Mouse (Mus musculus) hindbrain, embryonic 14.5 days (tissue): ENCODE data around the gene Myo18a. TPM values are rescaled to one million over a fixed set of nuclear protein-coding genes. Genes with fewer than 3 reads are reported as not detected.

ENCODE experiments used
- ATAC-seq: fragments of 200-750 bp; cut with Nextera tagmentation; 2 replicates; pipeline ENCODE4 v1.8.0; 2017; ENCODE audit warnings: moderate number of reproducible peaks, mild to moderate bottlenecking, moderate TSS enrichment, moderate library complexity; ENCODE audit not compliant: low FRiP score
- DNase-seq: peaks from one replicate; pipeline ENCODE4 v3.0.0-alpha.2; 2015; ENCODE audit warnings: low spot score
- H3K27ac ChIP-seq: fragments of 300-500 bp; sonication (generic); 2 replicates; pipeline ENCODE4 v1.5.1; 2014; ENCODE audit warnings: mild to moderate bottlenecking, moderate library complexity
- H3K27me3 ChIP-seq: fragments of 300-500 bp; sonication (generic); 2 replicates; pipeline ENCODE4 v1.6.1; 2014; ENCODE audit warnings: mild to moderate bottlenecking, low read length, mixed read lengths; ENCODE audit not compliant: control insufficient read depth, insufficient read depth
- H3K36me3 ChIP-seq: fragments of 300-500 bp; sonication (generic); replicated peaks from 2 replicates; pipeline ENCODE4 v1.6.1; 2014; ENCODE audit not compliant: control insufficient read depth, insufficient read depth
- H3K4me1 ChIP-seq: fragments of 300-500 bp; sonication (generic); replicated peaks from 2 replicates; pipeline ENCODE4 v1.6.1; 2014; ENCODE audit warnings: antibody characterized with exemption, low read length, mixed read lengths; ENCODE audit not compliant: control insufficient read depth, insufficient read depth
- H3K4me2 ChIP-seq: fragments of 300-500 bp; sonication (generic); replicated peaks from 2 replicates; pipeline ENCODE4 v1.6.1; 2014; ENCODE audit warnings: mild to moderate bottlenecking, moderate library complexity
- H3K4me3 ChIP-seq: fragments of 300-500 bp; sonication (generic); replicated peaks from 2 replicates; pipeline ENCODE4 v1.5.1; 2014; ENCODE audit warnings: mild to moderate bottlenecking, low read length
- H3K9ac ChIP-seq: fragments of 300-500 bp; sonication (generic); 2 replicates; pipeline ENCODE4 v1.6.1; 2014
- H3K9me3 ChIP-seq: fragments of 300-500 bp; sonication (generic); 2 replicates; pipeline ENCODE4 v1.6.1; 2016; ENCODE audit warnings: low read length; ENCODE audit not compliant: control insufficient read depth
- WGBS: fragments of 180-500 bp; shearing (Covaris S2); extraction: QIAGEN DNeasy Blood & Tissue Kit; methylation state at CpG from one replicate; pipeline ENCODE4 v1.1.7; 2014; 5-methylcytosine and 5-hydroxymethylcytosine counted together
- polyA plus RNA-seq: library from polyadenylated mRNA; unstranded; fragments of >200 nt; fragmentation: Nextera tagmentation; extraction: Ambion mirVana; gene quantifications from 2 replicates; pipeline ENCODE4 v1.2.1, GENCODE M21; 2014

Myo18a gene
- polyA plus RNA-seq: 42.1 and 43.7 TPM in 2 replicates

GRCm38 (mm10) chr11:77762783-77763672, at the start of gene Myo18a:
Myo18a (plus strand) TSS chr11:77763246.
- Histone ChIP-seq H3K4me3 (peak within 1 kb of the TSS; percentile 96), H3K4me1 (peaks cover 39% of the 10 kb centered on the region), H3K9ac (peak within 1 kb of the TSS; percentile 98), H3K27ac (peak within 1 kb of the TSS; percentile 94), H3K36me3 (no peaks in the 10 kb centered on the region), H3K9me3 (no peaks in the 10 kb centered on the region), H3K27me3 (no peaks in the 10 kb centered on the region), H3K4me2 (peak within 1 kb of the TSS; percentile 84)
- ATAC-seq (peak; percentile 83), DNase-seq (peak; percentile 94)
- 2% methylated on average over 73 of the region's 79 CpGs for WGBS

DNA sequence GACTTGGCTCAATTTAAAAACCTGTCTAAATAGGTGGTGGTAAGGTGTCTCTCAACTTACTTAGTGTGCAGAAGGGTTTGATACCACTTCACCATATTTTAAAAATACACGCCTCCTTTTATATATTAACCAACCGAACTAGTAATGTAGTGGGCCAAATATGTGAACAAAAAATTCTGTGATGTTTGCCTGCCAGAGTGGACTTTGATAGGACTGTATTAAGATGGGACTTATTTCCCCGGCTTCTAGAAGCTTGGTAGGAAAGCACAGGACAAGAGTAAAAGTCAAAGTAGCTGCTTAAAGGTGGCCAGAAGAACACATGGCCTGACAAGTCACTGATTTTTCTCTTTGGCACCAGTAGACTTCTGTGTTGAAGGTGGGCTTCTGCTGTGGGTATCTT, 49.3 kb upstream of the Myo18a start:
- no peaks in the 10 kb centered on the region for H3K4me1 ChIP-seq
- ATAC-seq (no peak), DNase-seq (no peak)
- H3K27ac ChIP-seq: no peak overlapping the region
- no peaks in the 10 kb centered on the region for H3K9me3 ChIP-seq
- no peak overlapping the region for H3K9ac ChIP-seq
- H3K27me3 ChIP-seq: no peaks in the 10 kb centered on the region
- H3K4me3 ChIP-seq: no peak overlapping the region
- peaks cover 6% of the 10 kb centered on the region; the same call in 1 of the 2 replicates for H3K36me3 ChIP-seq
- no peak overlapping the region for H3K4me2 ChIP-seq
- 95% methylated on average over 3 of the region's 3 CpGs for WGBS

- DNase-seq (no peak), ATAC-seq (no peak)
- Histone ChIP-seq H3K4me1 (no peaks in the 10 kb centered on the region), H3K9ac (no peak overlapping the region), H3K4me3 (no peak overlapping the region), H3K4me2 (no peak overlapping the region), H3K9me3 (no peaks in the 10 kb centered on the region), H3K27ac (no peak overlapping the region), H3K27me3 (no peaks in the 10 kb centered on the region), H3K36me3 (no peaks in the 10 kb centered on the region)
- WGBS: 97% methylated on average over 2 of the region's 2 CpGs
Measured at GRCm38 (mm10) chr11:77719055-77719454, 44.0 kb upstream of the Myo18a start.

DNA sequence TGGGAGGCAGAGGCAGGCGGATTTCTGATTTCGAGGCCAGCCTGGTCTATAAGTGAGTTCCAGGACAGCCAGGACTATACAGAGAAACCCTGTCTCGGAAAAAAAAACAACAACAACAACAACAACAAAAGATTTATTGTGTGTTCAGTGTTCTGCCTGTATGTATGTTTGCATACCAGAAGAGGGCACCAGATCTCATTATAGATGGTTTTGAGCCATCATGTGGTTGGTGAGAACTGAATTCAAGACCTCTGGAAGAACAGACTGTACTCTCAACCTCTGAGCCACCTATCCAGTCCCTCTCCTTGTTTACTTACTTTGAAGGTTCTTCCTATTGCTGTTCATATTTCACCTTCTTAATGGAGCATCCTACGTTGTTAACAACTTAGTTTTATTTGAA, 41.7 kb upstream of the Myo18a start:
- H3K27ac ChIP-seq: no peak overlapping the region
- no peaks in the 10 kb centered on the region for H3K27me3 ChIP-seq
- H3K36me3 ChIP-seq: no peaks in the 10 kb centered on the region
- H3K9me3 ChIP-seq: no peaks in the 10 kb centered on the region
- DNase-seq (no peak), ATAC-seq (no peak)
- no peak overlapping the region for H3K9ac ChIP-seq
- no peak overlapping the region for H3K4me3 ChIP-seq
- WGBS: 91% methylated on average over 4 of the region's 4 CpGs
- H3K4me1 ChIP-seq: 0 out of 2 replicates have a peak, but pooled peaks cover 5% of the 10 kb centered on the region
- H3K4me2 ChIP-seq: no peak overlapping the region

DNA sequence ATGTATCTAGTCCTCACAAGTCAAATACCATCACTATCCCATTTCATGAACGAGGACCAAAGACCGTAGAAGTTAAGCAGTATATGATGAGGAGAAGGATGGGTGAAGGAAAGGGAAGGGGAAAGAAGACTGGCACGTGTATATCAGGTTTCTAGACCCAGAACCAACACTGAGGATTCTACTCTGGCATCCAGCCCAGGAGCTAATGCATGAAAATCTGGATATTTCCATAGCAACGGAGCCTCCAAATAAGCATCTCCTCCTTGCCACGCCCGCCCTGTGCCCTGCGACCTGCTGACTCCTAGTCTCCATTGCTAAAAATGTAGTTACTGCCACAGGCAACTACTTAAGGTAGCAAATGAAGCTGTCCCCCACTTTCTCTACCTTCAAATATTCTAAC, 38.3 kb upstream of the Myo18a start:
- H3K4me2 ChIP-seq: no peak overlapping the region
- no peaks in the 10 kb centered on the region for H3K9me3 ChIP-seq
- H3K4me3 ChIP-seq: no peak overlapping the region
- WGBS: 76% methylated on average over 7 of the region's 7 CpGs
- H3K9ac ChIP-seq: no peak overlapping the region
- H3K36me3 ChIP-seq: no peaks in the 10 kb centered on the region
- H3K27ac ChIP-seq: no peak overlapping the region
- no peaks in the 10 kb centered on the region for H3K27me3 ChIP-seq
- no peak for ATAC-seq
- 0 out of 2 replicates have a peak, but pooled peaks cover 8% of the 10 kb centered on the region for H3K4me1 ChIP-seq
- DNase-seq: no peak

DNA sequence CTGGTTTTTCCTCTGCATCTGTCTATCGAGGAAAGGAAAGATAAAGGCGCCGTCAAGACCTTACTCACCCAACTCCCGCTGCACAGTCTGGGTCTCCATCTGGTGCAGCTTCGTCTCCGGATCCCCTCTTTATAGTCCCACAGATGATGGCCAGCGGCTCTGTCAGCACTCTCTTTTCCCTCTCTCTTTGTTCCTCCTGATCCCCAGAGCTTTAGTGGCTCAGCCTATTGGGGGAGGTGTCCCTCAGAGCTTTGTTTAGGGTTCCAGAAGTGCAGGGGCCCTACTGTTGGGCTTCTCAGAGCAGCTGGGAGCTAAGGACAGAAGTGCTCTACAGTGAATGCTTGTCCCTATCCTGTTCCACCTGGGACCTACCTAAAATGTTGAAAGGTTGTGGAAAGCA, 37.9 kb upstream of the Myo18a start, which contains the start of gene Cryba1:
Cryba1 (minus strand) TSS at position 101 of the 400 bp plus-strand sequence.
- no peak for ATAC-seq
- H3K4me3 ChIP-seq: no peak within 1 kb of the TSS
- DNase-seq: no peak
- no peaks in the 10 kb centered on the region for H3K9me3 ChIP-seq
- no peak within 1 kb of the TSS for H3K9ac ChIP-seq
- no peak within 1 kb of the TSS for H3K27ac ChIP-seq
- no peaks in the 10 kb centered on the region for H3K36me3 ChIP-seq
- H3K4me1 ChIP-seq: 0 out of 2 replicates have a peak, but pooled peaks cover 8% of the 10 kb centered on the region
- 34% methylated on average over 7 of the region's 7 CpGs for WGBS
- no peak within 1 kb of the TSS for H3K4me2 ChIP-seq
- H3K27me3 ChIP-seq: no peaks in the 10 kb centered on the region

- Histone ChIP-seq H3K4me2 (no peak overlapping the region), H3K27me3 (no peaks in the 10 kb centered on the region), H3K9ac (no peak overlapping the region), H3K27ac (no peak overlapping the region), H3K9me3 (no peaks in the 10 kb centered on the region), H3K36me3 (no peaks in the 10 kb centered on the region), H3K4me3 (no peak overlapping the region), H3K4me1 (0 out of 2 replicates have a peak, but pooled peaks cover 8% of the 10 kb centered on the region)
- DNase-seq (no peak), ATAC-seq (no peak)
- WGBS: 48% methylated on average over 2 of the region's 2 CpGs
Measured at GRCm38 (mm10) chr11:77728587-77728986, 34.5 kb upstream of the Myo18a start.

DNA sequence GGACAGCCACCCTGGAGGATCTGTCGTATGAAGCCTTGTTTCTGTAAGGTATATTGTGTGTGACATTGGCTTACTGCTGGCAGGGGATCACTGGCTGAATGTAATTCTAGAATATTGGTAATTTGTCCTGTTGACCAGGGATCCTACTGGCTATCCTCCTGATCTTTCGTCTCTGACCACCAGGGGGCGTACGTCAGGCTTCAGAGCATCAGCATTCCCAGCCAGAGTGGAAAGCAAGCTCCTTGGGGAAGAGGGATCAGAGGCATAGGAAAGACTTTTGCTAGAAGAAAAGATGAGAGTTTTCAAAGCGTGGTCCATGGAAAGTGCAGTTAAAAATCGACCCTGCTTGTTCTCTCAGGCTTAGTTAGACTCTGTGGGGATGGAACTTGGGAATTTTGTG, 25.8 kb upstream of the Myo18a start:
- DNase-seq: peak; percentile 88
- under 1% methylated on average over 6 of the region's 6 CpGs for WGBS

GRCm38 (mm10) chr11:77738555-77738954, 24.5 kb upstream of the Myo18a start:
- Histone ChIP-seq H3K4me1 (no peaks in the 10 kb centered on the region), H3K27ac (no peak overlapping the region), H3K27me3 (no peaks in the 10 kb centered on the region), H3K4me2 (no peak overlapping the region), H3K9me3 (no peaks in the 10 kb centered on the region), H3K4me3 (no peak overlapping the region), H3K9ac (no peak overlapping the region), H3K36me3 (no peaks in the 10 kb centered on the region)
- ATAC-seq: no peak
- WGBS: 47% methylated on average over 7 of the region's 7 CpGs
- no peak for DNase-seq

More for the DNA sequence above, 25.8 kb upstream of the Myo18a start:
- ATAC-seq: no peak
- Histone ChIP-seq H3K4me1 (no peaks in the 10 kb centered on the region), H3K9me3 (no peaks in the 10 kb centered on the region), H3K4me2 (no peak overlapping the region), H3K27ac (no peak overlapping the region), H3K36me3 (no peaks in the 10 kb centered on the region), H3K9ac (no peak overlapping the region), H3K27me3 (no peaks in the 10 kb centered on the region), H3K4me3 (no peak overlapping the region)
